Mouse (Mus musculus) thymus, adult 2 months (tissue): ENCODE measurements around the gene Zfp558.

ENCODE experiments used
- CTCF ChIP-seq: fragments of 200-500 bp; IDR thresholded peaks from 2 replicates; pipeline ENCODE4 v1.5.1; 2012; ENCODE audit warnings: mild to moderate bottlenecking, control low read depth, low read length, moderate library complexity, borderline replicate concordance; ENCODE audit not compliant: control insufficient read depth, poor library complexity, insufficient read depth; ENCODE audit errors: extremely low read depth
- POLR2A ChIP-seq: fragments of 200-500 bp; IDR thresholded peaks from 2 replicates; pipeline ENCODE4 v1.6.1; 2012; ENCODE audit warnings: mild to moderate bottlenecking, low read length, control low read depth, moderate library complexity; ENCODE audit not compliant: control insufficient read depth, poor library complexity, insufficient read depth; ENCODE audit errors: extremely low read depth

DNA sequence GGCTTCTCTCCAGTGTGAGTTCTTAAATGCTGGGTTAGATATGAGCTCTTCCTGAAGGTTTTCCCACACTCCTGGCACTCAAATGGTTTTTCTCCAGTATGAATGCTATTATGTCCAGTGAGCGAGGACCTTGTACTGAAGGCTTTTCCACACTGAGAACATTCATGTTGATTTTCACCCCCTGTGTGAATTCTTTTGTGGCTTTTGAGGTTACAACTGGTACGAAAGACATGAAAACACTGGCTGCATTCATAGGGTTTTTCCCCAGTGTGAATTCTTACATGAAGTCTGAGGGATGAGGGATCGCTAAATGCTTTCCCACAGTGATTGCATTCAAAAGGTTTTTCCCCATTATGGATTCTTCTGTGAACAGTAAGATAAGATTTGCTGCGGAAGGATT, 21.5 kb downstream of the Zfp558 start:
- TF ChIP-seq CTCF (no peak), POLR2A (no peak)
